In genomic region chr2:118728337-118728736, GRCm38 (mm10) we compare ENCODE assay signal across 8 mouse cellular contexts. TPM values are rescaled to one million over a fixed set of nuclear protein-coding genes. Genes with fewer than 3 reads are reported as not detected.
A peak's percentile ranks its signal among the peaks of the same experiment; 100 is the strongest.
DNase-seq lines count a peak whose midpoint lies in the region.
"Had no signal": no experiment of that assay in that cellular context is flagged by ENCODE, and none has a peak within 500 bp of the region (broad histone marks: within the 10 kb centered on the region; RNA-seq: fewer than 3 reads in every experiment).

Plcb2 (minus strand) TSS chr2:118728438.

- H3K36me3 ChIP-seq in megakaryocyte, embryonic 14.5 days (replicated peaks; ENCODE audit: low read length) = peaks cover 35% of the 10 kb centered on the region
- H3K36me3 ChIP-seq: embryonic facial prominence, embryonic 12.5 days had no signal

- peak; percentile 56 to 59 for DNase-seq in B cell, adult 2 months
- DNase-seq in CD4-positive, CD25-positive, alpha-beta regulatory T cell, adult 2 months (ENCODE audit: low read depth, low spot score) = peak; percentile 67
- peak; percentile 63 for DNase-seq in kidney, postnatal 10 days
- DNase-seq in left cerebral cortex, adult 9 months (ENCODE audit: low spot score in 2 of 2) = no peak
- no peak for DNase-seq in layer of hippocampus, adult 11-12 months (ENCODE audit: low spot score)
- DNase-seq in cerebellum, adult 11-12 months = no peak

- H3K27me3 ChIP-seq in megakaryocyte, embryonic 14.5 days (replicated peaks) = peaks cover 2% of the 10 kb centered on the region

- H3K4me1 ChIP-seq in megakaryocyte, embryonic 14.5 days = peaks cover 80% of the 10 kb centered on the region

- peak within 1 kb of the TSS; percentile 90 for H3K4me3 ChIP-seq in megakaryocyte, embryonic 14.5 days (replicated peaks)
- H3K4me3 ChIP-seq: embryonic facial prominence, embryonic 12.5 days had no signal

- no peaks in the 10 kb centered on the region for H3K9me3 ChIP-seq in megakaryocyte, embryonic 14.5 days
- H3K9me3 ChIP-seq: embryonic facial prominence, embryonic 12.5 days had no signal

RNA-seq across cellular contexts. Expression of gene Plcb2, which starts in this region (rescaled TPM):
- 14.4 and 25.8 TPM in 2 replicates for polyA plus RNA-seq in megakaryocyte, embryonic 14.5 days (2012; ENCODE audit: insufficient read depth, low replicate concordance)

Comparison
In these comparisons a context has a peak if more than half of its experiments do, and no peak if none do; other contexts are left out.
1. DNase-seq: peak in B cell, adult 2 months (2 of 2), CD4-positive, CD25-positive, alpha-beta regulatory T cell, adult 2 months (single experiment) and kidney, postnatal 10 days (single experiment); none in left cerebral cortex, adult 9 months (0 of 2), layer of hippocampus, adult 11-12 months (single experiment) and cerebellum, adult 11-12 months (single experiment).